Mouse (Mus musculus) telencephalon, adult 2 months (tissue): ENCODE measurements around the gene Galr2.
"Not testable (repeated sequence)": the region's sequence is repeated elsewhere in the genome, so short reads cannot be mapped to it uniquely, and the experiment has no call there.

Experiments used
- DNase-seq: peaks from one replicate; pipeline ENCODE4 v3.0.0-alpha.2; 2011; ENCODE audit warnings: low read depth, low spot score

Gene Galr2

DNA sequence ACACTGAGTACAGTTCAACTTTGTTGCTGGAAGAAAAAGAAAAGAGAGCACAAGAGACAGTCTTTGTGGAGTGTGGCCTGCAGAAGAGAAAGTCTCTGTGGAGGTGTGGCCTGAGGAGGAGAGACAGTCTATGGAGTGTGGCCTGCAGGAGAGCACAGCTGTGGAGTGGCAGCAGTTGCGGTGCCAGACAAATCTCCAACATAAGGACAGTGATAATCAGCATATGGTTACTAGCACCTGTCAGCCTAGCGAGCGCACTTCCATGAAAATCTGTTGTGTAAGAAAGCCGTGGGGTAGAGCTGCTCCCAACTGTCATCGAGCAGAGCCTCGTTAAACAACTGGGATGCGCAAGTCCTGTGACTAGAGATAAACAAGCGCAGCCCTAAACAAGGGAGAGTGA, 11.2 kb upstream of the Galr2 start:
- DNase-seq: no peak

GRCm38 (mm10) chr11:116272589-116273468, 7.9 kb upstream of the Galr2 start:
- DNase-seq: no peak

DNA sequence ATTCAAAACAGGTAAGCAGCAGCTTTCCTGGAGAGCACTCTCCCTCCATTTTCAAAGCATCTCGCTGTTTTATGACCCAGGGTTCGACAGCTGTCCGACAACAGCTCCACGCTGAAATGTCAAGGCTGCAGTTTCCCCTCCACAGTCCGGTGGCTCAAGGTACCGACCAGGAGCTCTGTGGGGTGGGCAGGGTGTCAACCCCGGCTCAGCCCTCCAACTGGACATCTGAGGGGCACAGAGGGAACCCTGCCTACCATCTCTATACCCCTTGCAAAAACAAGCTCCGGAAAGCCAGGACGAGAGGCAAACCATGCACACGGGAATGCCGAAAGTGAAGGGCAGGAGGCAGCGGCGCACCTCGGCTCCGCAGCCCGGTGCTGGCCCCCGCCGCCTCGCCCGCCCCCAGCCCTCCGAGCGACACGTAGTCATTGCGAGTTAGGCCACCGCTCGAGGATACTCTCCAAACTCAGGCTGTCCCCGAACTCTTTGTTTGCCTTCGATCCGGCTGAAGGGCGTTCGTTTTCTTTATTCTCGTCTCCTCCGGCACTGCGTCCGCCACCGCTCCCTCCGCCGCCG, 7.2 kb upstream of the Galr2 start:
- DNase-seq: no peak

DNA sequence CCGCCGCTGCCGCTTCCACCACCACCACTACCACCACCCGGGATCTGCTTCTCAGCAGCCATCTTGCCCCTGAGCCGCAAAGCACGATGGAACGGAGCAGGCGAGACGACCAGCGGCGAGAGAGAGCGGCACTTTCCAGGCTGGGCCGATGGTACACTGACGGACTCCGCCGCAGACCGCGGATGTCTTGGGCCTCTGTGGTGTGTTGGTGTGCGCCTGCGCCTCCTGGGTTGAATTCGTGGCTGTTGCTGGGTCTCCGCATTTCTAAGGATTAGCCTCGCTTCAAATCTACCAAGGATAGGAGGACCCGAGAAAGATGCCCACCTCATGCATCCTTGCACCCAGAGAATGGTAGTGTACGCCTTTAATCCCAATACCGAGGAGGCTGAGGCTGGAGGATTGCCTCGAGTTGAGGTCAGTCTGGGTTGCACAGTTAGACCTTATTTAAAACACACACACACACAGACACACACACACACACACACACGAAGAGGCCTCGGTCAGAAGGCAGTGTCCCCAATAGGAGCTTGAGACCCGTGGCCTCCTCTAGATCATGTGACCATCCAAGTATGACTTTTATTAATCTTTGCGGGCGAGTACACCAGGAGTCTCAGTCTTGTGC, 6.6 kb upstream of the Galr2 start, which contains the start of gene Srp68:
Srp68 (minus strand) TSS at position 173 of the 622 bp plus-strand sequence.
- peak; percentile 96 for DNase-seq

DNA sequence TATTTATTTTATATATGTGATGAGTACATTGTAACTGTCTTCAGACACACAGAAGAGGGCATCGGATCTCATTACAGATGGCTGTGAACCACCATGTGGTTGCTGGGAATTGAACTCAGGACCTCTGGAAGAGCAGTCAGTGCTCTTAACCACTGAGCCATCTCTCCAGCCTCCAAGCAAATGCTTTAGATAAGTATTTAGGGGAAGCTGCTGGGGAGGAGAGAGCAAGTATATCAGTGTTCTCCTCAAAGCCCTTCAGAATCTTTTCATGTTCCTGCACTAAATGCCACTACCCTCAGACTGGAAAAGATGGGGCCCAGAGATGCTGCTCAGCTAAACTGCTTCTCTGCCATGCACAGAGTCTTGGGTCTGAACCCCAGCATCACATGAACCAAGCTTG, 3.6 kb upstream of the Galr2 start:
- DNase-seq: not testable (repeated sequence)

DNA sequence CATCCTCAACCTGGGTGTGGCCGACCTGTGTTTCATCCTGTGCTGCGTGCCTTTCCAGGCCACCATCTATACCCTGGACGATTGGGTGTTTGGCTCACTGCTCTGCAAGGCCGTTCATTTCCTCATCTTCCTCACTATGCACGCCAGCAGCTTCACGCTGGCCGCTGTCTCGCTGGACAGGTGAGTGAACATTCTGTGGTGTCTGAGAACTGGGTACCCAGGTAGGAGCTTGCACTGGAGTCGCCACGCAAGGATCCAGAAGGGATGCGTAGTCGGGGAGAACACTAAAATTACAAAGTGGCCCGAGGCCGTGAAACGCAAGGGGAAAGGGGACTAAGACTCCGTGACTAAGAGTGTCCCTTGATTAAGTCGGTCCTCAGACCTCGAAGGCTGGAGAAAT, 932 bp downstream of the Galr2 start:
- no peak for DNase-seq

GRCm38 (mm10) chr11:116282089-116282488, 1.4 kb downstream of the Galr2 start:
- DNase-seq: no peak

DNA sequence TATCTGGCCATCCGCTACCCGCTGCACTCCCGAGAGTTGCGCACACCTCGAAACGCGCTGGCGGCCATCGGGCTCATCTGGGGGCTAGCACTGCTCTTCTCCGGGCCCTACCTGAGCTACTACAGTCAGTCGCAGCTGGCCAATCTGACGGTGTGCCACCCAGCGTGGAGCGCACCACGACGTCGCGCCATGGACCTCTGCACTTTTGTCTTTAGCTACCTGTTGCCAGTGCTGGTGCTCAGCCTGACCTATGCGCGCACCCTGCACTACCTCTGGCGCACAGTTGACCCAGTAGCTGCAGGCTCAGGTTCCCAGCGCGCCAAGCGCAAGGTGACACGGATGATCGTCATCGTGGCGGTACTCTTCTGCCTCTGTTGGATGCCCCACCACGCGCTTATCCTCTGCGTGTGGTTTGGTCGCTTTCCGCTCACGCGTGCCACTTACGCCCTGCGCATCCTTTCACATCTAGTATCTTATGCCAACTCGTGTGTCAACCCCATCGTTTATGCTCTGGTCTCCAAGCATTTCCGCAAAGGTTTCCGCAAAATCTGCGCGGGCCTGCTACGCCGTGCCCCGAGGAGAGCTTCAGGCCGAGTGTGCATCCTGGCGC, 2.3 kb downstream of the Galr2 start:
- no peak for DNase-seq

DNA sequence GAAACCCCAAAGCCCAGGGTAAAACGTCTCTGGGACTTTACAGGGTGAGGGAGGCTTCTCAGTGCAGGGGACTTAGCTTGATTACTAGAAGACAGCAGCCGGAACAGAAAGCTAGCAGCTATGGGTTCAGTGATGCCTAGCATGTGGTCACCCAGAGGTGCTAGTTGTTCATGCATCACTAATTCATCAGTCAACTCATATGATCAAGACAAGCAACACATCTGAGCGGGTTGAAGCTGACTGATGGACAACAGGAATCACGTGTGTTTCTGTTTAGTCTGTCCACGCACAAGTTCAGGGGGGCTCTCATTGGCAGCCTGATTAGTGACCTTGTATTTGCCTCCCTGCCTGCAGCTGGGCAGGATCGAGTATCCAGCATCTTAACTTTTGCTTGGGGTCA, 3.2 kb downstream of the Galr2 start:
- DNase-seq: no peak

DNA sequence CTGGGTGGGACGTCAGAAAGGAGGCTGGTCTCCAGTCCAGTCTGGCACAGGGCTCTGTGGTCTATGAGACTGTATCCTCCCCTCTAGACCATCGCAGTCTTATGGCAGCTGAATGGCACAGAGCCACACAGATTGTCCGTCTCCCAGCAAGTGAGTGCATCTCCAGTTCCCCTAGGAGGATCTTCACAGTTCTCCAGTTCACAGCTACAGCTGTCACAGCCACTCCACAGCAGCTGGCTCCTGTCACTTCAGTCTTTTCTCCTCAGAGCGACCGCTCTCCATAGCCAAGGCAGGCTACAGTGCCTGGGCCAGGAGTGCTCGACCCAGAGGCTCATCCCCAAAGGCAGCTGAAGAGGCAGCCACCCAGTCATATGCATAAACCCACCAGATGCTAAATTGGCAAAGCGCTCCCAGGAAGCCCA, 5.0 kb downstream of the Galr2 start:
- DNase-seq: no peak

GRCm38 (mm10) chr11:116287351-116287750, 6.6 kb downstream of the Galr2 start:
- no peak for DNase-seq

GRCm38 (mm10) chr11:116290556-116290955, 9.8 kb downstream of the Galr2 start:
- no peak for DNase-seq

- no peak for DNase-seq
Observed at GRCm38 (mm10) chr11:116292401-116292800, 11.7 kb downstream of the Galr2 start.

GRCm38 (mm10) chr11:116293538-116294137, 12.9 kb downstream of the Galr2 start:
- no peak for DNase-seq

GRCm38 (mm10) chr11:116294319-116294718, 13.6 kb downstream of the Galr2 start:
- DNase-seq: no peak

DNA sequence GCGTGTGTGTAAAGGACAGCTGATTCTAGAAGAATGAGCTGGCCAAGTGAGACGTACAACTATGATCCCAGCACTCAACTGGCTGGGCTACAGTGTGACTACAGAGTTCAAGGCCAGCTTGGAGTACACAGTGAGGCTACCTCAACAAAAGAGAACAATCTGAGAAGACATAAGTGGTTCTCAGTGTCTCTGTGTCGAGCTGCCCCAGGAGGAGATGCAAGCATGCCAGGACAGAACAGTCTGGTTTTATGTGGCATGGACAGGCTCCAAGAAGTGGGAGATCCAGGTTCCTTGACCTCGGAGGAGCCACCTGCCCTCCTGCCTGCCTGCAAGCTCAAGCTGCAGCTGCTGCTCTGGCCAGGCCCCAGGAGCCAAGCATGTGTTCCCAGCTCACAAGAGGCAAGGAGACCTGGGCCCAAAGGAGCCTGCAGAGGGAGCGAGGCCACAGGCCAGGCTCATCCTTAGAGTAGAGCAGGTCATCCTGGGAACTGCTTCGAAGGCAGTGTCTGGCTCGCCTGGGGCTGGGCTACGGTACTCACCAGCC, 15.5 kb downstream of the Galr2 start:
- no peak for DNase-seq

DNA sequence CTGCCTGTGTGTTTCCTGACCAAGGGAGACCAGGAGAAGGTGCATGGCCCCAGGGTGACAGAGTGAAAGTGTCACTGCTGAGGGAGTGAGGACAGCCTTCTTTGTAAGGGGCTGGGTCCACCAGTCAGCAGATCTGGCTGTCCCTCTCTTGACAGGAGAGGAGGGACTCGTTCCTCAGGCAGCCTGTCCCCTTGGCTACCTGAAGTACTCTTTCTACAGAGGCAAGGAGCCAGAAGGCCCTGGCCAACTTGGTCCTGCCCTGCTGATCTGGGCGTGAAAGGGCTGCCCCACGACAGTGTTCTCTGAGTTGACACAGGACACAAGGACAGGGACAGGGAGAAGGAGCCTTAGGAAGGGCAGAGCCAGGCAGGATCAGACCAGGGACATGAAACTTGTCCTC, 16.3 kb downstream of the Galr2 start:
- no peak for DNase-seq

DNA sequence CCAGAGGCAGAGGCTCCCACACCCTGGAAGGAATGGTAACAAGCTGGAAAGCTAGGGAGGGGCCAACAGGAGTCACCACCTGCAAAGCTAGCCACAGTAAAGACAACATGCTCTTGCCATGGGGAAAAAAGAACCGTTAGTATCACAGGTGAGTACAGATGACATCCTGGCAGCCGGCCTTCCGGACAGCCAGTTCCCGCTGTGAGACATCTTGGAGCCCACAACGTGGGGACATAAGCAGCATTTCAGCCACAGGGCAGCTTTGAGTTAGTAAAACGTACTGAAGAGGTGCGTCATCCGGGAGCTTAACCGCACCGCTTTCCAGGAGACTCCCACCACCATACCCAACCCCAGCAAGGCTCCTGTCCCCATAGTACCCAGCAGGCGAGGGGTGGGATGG, 17.5 kb downstream of the Galr2 start:
- no peak for DNase-seq

DNA sequence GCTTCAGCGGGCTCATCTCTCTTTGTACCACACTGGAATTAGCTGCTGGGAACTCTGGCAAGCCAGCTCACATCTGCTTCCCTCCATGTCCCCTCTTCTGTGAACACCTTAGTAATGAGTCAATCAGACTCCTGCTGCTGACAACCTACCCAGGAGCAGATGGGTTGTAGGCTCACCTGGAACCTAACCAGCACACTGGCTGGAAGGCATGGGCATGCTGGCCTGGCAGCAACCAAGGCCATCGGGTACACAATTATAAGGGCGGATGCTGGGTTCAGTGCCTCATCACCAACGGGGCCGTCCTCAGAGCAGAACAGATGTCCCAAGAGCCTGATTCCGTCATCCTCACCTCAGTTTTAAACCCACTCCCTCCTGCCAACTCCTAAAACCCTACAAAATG, 17.9 kb downstream of the Galr2 start:
- no peak for DNase-seq

GRCm38 (mm10) chr11:116305423-116305822, 24.7 kb downstream of the Galr2 start:
- DNase-seq: no peak

- DNase-seq: peak; percentile 87
Observed at GRCm38 (mm10) chr11:116306126-116306982, 25.6 kb downstream of the Galr2 start.
